Mouse (Mus musculus) CH12F3 (cell line): ENCODE results near the gene Fn3k.

Experiments used
- in situ Hi-C: fragments of 300-500 bp; cut with MboI; formaldehyde crosslinking; loops from 2 replicates; pipeline ENCODE4 v1.14.3; 2020; ENCODE audit warnings: low sequenced_read_pairs

The Fn3k gene

DNA sequence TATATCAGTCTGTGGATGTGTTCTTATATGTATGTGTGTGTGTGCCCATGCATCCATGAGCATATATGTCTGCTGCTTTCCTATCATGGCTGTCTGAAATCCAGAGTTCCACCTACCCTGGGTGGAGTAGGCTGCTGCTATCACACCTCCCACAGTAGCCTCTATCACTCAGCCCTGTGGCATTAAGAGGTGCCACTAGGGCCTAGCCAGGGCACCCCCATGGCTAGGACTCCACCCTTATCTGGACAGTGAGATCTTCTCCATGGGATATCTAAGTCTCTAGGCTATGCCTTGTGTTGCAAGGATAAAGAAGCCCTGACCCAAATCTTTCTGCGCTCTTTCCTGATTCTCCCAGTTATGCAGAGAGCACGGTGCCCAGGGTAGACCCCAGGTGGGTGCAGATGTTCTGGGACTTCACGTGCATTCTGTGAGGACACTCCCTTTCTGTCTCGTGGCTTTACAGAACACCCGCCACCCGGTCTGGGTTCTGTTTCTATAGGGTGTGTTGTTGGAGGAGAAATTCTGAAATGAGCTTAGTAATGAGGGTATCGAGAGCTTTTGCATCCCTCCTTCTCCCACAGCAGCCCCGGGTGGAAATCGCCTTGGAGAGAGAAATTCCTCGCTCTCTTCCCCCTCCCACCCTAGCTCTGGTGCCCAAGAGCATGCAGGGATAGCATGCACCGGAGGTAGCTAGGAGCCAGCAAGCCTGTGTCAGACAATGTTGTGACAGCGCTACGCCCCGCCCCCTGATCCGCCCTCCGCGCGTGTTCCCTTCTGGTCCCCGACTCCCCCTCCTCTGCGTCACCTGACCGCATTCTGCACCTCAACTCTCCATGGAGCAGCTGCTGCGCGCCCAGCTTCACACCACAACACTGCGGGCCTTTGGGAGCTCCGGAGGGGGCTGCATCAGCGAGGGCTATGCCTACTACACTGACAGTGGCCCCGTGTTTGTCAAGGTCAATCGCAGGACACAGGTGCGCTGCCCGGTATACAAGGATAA lies at the start of gene Fn3k:
Gene Fn3k, plus strand, starts transcription at position 758 of the 1,000 bp plus-strand sequence.
- in situ Hi-C loops, result no loop called here

DNA sequence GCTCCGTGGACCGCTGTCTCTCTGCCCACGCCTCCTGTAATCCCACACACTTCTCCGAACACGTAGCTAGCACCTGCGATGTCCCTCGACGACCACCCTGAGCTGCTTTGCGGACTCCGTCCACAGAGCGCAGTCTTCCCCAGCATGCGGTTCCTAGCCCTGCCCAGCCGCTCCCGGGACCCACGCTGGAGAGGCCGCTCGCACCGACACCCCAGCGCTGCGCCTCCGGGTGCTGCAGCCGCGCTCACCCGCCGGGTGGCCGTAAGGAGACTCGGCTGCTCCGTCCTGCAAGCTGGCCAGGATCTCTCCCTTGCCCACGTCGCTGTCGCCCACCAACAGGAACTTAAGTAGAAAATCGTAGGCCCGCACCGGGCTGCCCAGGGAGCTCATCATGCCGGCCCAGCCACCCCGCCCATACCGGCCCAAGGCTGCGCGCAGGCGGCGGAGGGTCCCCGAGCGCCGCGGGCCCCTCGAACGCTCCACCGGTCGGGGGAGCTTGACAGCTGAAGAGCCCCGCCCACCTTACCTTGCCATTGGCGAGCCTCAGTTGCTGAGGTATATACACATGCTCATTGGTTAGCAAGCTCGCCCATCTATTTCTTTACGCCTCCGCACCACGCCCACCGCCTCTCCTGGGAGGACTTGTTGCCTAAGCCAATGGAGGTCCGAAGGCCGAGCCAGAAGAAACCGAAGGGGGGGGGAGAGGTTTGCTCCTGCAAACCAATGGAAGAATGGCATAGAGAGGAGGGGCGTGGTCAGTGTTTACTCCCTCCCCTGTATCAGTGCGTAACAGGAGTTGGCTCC lies 46.8 kb upstream of the Fn3k start, which contains the start of gene Rab40b:
Gene Rab40b, minus strand, starts transcription at position 502 of the 804 bp plus-strand sequence.
- in situ Hi-C loops, result no loop called here

DNA sequence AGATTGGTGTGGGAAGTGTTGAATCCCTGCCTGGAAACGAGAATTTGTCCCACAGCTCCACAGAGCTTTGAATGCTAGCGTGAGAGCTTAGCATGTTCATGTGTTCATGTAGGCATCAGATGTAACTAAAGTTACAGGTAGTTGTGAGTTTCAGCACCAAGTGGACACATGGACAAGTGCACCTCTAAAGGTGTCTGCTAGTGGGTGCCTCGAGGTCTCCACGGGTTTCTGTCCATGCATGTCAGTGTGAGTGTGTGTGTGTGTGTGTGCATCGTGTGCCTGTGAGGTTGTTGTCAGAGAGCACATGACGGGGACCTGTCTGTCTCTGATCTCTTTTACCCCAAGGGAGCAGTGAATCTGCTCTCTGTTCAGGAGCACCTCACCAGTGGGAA lies 46.2 kb upstream of the Fn3k start:
- in situ Hi-C loops, result no loop called here

DNA sequence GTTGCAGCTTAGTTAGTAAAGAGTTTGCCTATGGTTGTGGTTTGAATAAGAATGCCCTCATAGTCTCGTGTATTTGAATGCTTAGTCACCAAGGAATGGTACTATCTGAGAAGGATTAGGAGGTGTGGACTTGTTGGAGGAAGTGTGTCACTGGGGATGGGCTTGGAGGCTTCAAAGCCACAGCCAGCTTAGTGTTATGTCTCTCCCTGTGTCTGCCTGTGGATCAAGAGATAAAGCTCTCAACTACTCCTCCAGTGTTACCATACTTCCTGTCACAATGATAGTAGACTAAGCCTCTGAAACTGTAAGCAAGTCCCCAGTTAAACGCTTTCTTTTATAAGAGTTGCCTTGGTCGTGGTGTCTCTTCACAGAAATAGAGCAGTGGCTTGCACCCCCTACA lies 43.9 kb upstream of the Fn3k start:
- in situ Hi-C loops, result no loop called here

DNA sequence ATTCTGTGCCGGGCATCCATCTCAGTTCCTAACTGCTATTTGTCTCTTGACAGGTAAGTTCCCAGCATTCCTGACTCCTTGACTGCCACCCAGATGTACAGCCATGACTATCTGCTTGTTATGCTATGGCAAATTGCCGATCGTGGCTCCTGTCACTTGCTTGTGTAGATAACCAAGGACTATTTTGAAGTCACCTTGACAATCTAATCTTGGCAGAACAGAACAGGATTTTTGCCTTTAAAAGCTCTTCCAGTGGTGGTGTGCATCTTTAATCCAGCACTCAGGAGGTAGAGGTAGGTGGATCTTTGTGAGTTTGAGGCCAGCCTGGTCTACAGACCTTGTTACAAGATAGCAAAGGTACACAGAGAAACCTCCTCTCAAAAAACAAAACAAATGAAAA lies 42.3 kb upstream of the Fn3k start:
- in situ Hi-C loops, result no loop called here

DNA sequence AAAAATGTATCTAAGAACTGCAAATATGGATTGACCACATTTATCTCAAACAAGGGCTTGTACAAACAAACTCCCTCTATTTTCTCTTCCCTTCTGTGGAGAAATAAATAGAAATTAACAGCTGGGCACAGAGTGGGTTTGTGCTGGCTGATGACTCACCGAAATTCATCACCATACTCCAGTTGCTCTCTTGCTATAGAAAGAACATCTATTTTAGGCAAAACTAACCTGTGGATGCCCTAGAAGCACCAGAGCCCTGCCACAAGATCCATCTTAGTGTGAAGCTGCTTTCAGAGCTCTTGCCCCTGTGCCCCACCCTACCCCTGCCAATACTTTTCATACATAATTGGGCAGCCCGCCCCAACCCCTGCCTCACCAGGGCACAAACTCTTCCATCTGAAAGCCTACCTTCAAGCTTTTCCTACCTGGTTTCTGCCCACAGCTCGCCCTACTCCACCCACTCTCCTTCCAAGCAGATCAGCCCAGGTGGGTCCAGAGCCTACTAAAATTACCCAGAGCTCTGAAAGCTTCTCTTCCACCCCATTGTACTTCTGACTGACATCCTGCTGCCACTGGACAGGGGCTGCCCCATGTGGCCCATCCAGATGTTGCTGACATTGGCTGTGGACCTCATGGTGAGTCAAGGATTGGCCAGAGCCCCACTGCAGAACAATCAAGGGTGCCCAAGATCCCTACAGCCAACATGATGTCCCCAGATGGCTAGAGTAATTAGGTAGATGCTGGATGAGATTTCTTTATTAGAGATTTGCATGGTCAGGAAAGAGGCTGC lies 27.2 kb upstream of the Fn3k start:
- in situ Hi-C loops, result no loop called here

DNA sequence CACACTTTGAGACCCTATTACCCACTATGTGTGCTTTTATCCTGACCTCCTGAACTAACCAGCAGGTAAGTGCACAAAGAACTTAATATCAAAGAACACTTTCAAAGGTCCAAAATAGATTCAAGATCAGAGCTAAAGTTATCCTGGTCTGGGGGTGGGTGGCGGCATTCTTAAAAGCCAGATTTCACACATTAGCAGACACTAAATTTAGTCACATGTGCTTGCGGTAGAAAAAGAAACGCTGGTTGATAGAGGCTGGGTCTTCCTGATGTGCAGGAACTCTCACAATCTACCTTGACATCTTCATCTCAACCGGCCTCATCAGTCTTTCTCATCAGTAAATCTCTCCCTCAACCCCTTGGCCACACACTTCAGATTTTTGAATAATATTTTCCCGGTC lies 20.0 kb upstream of the Fn3k start:
- in situ Hi-C loops, result no loop called here

DNA sequence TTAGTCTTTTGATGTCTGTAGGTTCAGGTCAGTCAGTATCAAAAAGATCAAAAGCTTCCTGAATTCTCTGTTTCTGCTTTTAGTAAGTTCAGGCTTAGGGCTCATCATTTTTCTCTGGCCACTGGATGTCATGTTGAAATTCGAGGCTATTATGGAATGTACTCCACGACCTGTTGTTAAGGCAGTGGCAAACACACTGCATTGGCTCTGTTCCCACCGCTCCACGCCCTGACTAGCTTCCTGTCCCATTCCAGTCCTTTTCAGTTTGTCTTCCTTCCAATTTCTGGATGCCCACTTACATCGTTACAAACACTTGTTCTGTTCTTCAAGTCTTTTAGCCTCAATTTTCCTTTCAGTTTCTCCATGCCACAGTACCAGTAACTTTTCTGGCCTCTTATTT lies 19.4 kb upstream of the Fn3k start:
- in situ Hi-C loops, result no loop called here

DNA sequence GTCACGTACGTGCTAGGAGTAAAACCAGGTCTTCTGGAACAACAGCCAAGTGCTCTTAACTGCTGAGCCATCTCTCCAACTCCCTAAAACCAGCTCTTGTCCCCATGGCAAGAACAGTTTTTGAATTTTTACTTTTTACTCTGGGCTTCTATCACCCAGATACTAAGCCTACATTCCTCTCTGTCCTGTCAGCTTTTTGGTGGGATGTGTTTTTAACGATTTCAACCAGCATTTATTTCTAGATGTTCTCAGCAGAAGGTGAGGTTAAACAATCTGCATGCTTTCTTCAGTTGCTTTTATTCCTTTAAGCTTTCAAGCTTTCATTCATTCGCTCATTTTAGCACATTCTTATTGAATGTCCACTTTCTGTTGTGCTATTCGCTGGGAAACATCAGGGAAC lies 16.7 kb upstream of the Fn3k start:
- in situ Hi-C loops, result no loop called here

DNA sequence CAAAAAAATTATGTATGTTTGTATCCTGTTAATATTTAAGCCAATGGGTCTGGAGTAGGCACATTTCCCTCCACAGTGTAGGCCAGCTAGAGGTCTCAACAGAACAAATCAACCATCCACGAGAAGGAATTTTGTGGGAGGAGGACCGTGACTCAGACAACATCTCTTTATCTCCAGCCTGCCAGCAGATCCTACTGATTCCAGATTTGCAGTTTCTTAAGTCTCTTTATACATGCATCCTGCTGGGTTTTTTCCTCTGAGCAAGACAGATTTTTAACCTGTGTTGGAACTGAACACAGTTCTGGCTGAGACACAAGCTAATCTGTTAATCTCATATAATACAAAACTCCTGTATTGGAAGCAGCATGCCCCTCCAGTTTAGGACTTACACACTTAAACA lies 15.8 kb upstream of the Fn3k start:
- in situ Hi-C loops, result no loop called here

DNA sequence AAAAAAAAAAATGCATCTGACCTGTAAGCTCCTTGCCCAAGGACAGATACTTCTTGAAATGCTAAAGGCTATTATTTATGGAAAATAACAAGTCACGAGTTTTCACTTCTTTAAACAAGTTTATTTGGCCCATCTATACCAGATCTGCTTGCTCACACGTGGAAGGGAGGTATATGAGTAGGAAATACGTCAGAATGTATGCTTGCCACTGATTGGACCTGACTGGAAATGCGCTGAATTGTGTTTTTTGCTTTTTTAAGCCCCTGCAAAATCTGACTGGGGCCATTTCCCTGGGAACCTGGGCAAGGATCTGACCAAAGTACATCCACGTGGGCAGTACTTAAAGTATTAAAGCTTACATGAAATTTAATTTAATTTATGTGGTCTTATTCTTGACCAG lies 14.3 kb upstream of the Fn3k start:
- in situ Hi-C loops, result no loop called here

DNA sequence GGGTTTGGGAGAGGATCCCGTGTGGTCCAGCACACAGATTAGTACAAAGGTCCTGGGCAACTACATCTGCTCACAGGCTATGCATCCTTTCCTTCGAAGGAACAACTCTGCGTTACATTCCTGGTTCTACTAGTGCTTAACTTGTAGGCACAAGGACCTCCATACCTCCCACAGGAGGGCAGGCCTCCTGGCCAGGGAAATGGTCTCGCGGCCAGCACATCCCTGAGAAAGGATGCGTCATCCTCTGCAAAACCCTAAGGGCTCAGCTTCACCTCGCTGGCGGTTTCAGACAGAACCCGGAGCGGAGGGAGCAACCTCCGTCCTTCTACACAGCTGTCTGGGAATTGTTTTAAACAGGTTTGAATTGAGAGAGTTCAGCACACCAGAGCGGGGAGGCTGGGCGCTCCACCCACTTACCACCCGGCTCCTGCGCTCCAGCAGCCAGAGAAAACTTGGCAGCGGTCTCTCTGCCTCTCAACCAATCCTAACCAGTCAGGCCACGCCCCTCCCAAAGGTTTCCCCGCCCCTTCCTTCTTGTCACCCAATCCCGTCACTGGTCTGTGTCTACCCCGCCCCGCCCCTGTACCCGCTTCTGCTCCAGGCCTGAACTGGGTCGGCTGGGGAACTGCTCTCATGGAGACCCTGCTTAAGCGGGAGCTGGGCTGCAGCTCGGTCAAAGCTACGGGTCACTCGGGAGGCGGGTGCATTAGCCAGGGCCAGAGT lies 13.7 kb upstream of the Fn3k start, which contains the start of gene Fn3krp:
Gene Fn3krp, plus strand, starts transcription at position 572 of the 723 bp plus-strand sequence.
- in situ Hi-C loops, result no loop called here

DNA sequence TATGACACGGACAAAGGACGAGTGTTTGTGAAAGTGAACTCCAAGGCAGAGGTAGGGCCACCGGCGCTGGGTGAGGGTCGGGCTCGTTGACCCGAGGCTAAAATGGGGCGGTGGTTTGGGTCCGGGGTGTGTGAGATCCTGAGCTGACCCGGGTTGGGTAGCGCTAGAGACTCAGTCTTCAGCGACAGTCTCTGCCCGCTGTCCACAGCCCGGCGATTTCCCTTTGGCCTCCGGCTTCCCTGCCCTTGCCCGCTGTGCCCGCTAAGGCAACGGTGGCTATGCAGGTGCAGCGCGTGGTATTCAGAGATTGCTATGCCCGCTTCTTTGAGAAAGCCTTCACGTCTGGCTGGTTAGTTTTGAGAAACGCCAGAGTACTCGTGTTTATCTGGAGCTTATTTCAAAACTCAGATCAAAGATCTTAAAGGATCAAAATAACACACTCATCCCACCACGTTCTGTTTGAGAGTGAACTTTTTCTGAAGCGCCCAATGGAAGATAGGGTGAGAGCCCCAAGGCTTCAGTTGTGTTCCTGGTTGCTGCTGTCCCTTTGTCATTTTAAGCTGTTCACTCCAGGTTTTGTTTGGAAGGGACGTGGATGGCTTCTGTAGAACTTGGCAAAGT lies 13.1 kb upstream of the Fn3k start:
- in situ Hi-C loops, result no loop called here

DNA sequence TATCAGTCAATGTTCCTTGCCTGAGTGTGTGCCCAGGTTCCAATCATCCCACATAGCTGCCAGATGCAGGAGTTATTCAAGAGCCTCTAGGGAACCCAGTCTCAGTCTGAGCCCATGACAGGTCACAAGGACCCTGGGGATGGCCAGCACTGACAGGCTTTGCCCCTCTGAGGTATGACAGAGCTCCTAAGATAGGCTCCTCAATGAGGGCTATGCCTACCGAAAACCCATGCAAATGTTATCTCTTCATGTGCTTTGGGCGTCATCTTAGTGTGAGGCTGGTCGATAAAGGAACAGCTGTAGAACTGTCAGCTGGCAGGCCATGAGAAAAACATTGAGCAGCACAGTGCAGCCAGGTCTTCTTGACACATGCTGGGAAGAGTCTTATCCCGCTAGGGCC lies 1.3 kb upstream of the Fn3k start:
- in situ Hi-C loops, result no loop called here

DNA sequence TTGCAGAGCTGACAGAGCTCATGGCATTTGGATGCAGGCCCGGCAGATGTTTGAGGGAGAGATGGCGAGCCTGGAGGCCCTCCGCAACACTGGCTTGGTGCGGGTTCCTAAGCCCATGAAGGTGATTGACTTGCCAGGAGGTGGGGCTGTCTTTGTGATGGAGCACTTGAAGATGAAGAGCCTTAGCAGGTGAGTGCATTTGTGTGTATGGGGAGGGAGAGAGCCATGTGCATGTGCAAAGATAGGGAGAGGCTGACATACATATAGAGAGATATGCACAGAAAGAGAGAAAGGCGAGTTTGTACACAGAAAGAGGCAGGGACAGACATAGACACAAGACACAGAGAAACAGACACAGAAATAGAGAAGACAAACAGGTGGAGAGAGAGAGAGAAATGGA lies 2.5 kb downstream of the Fn3k start:
- in situ Hi-C loops, result no loop called here

DNA sequence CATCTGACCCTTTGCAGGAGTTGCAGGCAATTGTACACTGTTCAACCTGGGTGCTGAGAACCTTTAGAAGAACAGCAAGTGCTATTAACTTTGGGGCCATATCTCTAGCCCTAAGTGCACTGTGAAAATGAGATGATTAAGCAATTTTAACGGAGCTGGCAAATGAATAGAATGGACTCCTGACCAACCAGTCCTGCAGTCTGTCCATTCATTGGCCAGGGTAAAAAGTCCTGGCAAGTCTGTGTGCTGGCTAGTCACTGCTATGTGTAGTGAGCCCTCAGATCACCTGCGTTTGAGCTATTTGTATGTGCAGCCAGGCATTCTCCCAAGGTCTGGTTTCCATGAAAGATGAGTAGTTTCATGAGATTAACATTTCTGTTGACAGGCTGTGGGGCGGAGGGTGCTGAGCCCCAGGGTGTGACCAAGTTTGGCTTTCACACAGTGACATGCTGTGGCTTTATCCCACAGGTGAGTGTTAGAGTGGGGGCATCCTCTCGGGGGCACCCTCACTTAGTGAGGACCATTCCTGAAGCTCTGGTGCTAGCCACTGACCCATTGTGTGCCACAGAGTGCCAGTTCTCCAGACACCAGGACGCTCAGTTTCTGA lies 5.1 kb downstream of the Fn3k start:
- in situ Hi-C loops, result no loop called here

DNA sequence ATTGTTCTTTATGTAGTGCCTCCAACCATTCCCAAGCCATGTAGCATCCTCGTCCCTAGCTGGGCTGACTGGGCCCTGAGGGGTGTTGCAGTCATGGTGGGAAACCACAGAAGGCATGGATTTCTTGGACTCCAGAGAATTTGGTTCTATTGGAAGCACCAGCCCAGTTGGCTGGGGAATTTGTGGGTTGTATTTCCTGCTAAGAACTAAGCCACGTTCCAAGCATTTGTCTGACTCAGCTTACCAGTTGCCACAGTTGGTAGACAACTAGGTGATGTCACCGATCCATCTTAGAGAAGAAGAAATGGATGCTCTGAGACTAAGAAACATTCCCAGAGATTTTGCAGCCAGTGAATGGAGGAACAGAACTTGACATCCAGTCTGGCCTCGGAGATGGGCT lies 6.9 kb downstream of the Fn3k start:
- in situ Hi-C loops, result no loop called here

DNA sequence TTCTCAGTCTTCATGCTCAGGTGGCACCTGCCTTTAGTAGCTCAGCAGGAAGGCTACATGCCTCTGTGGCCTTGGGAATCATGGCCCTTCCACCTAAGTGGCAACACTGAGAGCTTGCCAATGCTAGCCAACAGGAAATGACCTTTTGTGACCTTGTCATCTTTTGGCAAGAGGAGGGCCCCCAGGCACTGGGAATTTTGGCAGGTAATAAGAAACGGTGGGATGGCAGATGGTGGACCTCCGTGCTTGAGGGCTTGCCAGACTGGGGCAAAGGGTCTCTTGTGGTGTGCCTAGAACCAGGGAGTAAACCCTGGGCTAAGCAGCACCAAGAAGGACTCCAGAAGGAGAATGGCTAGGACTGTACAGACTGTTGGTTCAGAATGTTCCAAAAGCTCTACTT lies 7.4 kb downstream of the Fn3k start:
- in situ Hi-C loops, result no loop called here

DNA sequence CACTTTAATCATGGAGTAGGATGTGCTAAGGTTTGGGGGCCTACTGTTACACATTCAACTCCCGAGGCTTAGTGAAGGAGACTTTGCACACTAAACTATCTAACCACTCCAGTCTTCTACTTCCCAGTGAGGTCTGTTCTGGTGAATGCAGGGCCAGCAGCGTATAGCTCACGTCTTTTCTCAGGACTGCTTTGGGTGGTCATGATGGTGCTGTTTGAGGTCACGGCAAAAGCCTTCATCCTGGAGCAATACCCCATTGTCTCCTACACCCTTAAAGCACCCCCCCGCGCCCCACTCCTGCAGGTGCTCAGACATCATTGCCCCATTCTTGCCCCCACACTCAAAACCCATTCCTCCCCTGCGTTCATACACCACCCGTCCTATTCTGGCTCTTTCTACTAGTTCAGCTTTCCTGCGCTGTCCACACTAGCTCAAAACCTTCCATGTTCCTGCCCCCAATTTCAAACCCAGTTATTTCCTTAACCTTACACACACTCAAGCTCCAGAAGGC lies 16.6 kb downstream of the Fn3k start:
- in situ Hi-C loops, result no loop called here
